ENCODE assay signal across 19 mouse cellular contexts in the genomic region with DNA sequence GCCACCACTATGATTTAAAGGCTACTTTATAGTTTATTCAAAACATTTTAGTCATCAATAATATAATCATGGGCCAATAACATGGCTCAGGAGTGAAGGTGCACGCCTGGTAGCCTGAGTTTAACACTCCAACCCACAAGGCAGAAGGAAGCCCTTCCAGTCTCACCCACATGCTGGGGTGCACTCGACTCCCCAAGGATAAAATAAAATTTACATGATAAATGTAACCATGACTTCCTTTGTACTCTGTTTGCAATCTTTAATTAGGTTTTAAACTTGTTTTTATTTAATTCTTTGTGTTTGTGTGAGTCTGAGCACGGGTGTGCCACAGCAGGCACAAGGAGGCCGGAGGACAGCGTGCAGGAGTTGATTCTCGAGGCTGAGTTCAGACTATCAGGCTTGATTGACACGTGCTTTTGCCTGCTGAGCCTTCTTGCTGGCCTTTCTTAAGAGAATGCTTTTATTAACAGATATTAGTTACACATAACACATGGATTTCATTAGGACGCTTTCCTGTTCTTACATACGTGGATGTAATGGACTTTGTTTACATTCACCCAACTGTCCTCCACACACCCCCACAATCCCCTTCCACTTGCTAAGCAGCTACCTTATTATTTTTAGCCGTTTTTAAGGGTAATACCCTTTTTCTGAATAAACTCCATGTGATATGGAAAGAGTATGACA. TPM values are rescaled to one million over a fixed set of nuclear protein-coding genes. Genes with fewer than 3 reads are reported as not detected.
DNase-seq lines count a peak whose midpoint lies in the region; ATAC-seq and TF ChIP-seq lines count a peak whose summit lies in the region.
"Had no signal": no experiment of that assay in that cellular context is flagged by ENCODE, and none has a peak within 500 bp of the region (broad histone marks: within the 10 kb centered on the region; RNA-seq: fewer than 3 reads in every experiment).

No protein-coding gene starts in this region.

- no peak overlapping the region for H3K4me2 ChIP-seq in forebrain, embryonic 11.5 days (ENCODE audit: low read depth, low read length, severe bottlenecking)
- H3K4me2 ChIP-seq in forebrain, embryonic 12.5 days = no peak overlapping the region
- H3K4me2 ChIP-seq in heart, embryonic 15.5 days = peak overlapping the region; percentile 40
- H3K4me2 ChIP-seq in midbrain, embryonic 12.5 days (replicated peaks) = no peak overlapping the region
- H3K4me2 ChIP-seq in midbrain, embryonic 16.5 days (ENCODE audit: low read length) = no peak overlapping the region

- no peak for TF ChIP-seq CTCF in lung, adult 2 months (IDR thresholded peaks at IDR 0.05; ENCODE audit: insufficient read depth, low read length)

- H3K36me3 ChIP-seq in forebrain, embryonic 11.5 days (ENCODE audit: control insufficient read depth, insufficient read depth, low read length) = no peaks in the 10 kb centered on the region
- H3K36me3 ChIP-seq in forebrain, embryonic 12.5 days (replicated peaks) = no peaks in the 10 kb centered on the region
- no peaks in the 10 kb centered on the region for H3K36me3 ChIP-seq in heart, embryonic 15.5 days
- H3K36me3 ChIP-seq in midbrain, embryonic 12.5 days = no peaks in the 10 kb centered on the region
- no peaks in the 10 kb centered on the region for H3K36me3 ChIP-seq in midbrain, embryonic 16.5 days (ENCODE audit: control insufficient read depth, insufficient read depth, low read length)
- peaks cover 24% of the 10 kb centered on the region for H3K36me3 ChIP-seq in embryonic facial prominence, embryonic 10.5 days (replicated peaks)

- no peak overlapping the region for H3K27ac ChIP-seq in forebrain, embryonic 11.5 days (ENCODE audit: low read depth, low read length)
- H3K27ac ChIP-seq in forebrain, embryonic 12.5 days = no peak overlapping the region
- peak overlapping the region; percentile 31; the same call in 1 of the 2 replicates for H3K27ac ChIP-seq in heart, embryonic 15.5 days
- no peak overlapping the region for H3K27ac ChIP-seq in midbrain, embryonic 12.5 days (replicated peaks)
- no peak overlapping the region for H3K27ac ChIP-seq in midbrain, embryonic 16.5 days (ENCODE audit: low read length)
- H3K27ac ChIP-seq in embryonic facial prominence, embryonic 10.5 days (replicated peaks) = no peak overlapping the region

- no peaks in the 10 kb centered on the region for H3K27me3 ChIP-seq in forebrain, embryonic 11.5 days (ENCODE audit: control insufficient read depth, insufficient read depth, low read length)
- no peaks in the 10 kb centered on the region for H3K27me3 ChIP-seq in forebrain, embryonic 12.5 days
- no peaks in the 10 kb centered on the region for H3K27me3 ChIP-seq in heart, embryonic 15.5 days
- H3K27me3 ChIP-seq in midbrain, embryonic 12.5 days = no peaks in the 10 kb centered on the region
- H3K27me3 ChIP-seq in midbrain, embryonic 16.5 days (ENCODE audit: control insufficient read depth, insufficient read depth, low read depth, low read length) = no peaks in the 10 kb centered on the region
- H3K27me3 ChIP-seq in embryonic facial prominence, embryonic 10.5 days (replicated peaks; ENCODE audit: low read depth, poor library complexity, severe bottlenecking) = no peaks in the 10 kb centered on the region

- H3K4me3 ChIP-seq in forebrain, embryonic 11.5 days (ENCODE audit: low read depth, low read length) = no peak overlapping the region
- no peak overlapping the region for H3K4me3 ChIP-seq in forebrain, embryonic 12.5 days (replicated peaks)
- H3K4me3 ChIP-seq in heart, embryonic 15.5 days = no peak overlapping the region
- no peak overlapping the region for H3K4me3 ChIP-seq in midbrain, embryonic 12.5 days
- no peak overlapping the region for H3K4me3 ChIP-seq in midbrain, embryonic 16.5 days (ENCODE audit: low read depth, low read length)
- H3K4me3 ChIP-seq in embryonic facial prominence, embryonic 10.5 days = no peak overlapping the region
- no peak overlapping the region for H3K4me3 ChIP-seq in lung, adult 2 months (replicated peaks; ENCODE audit: extremely low read depth, low read depth, low read length)

- TF ChIP-seq POLR2A in lung, adult 2 months (IDR thresholded peaks at IDR 0.05; ENCODE audit: borderline replicate concordance, extremely low read depth, low read depth, low read length) = no peak

- ATAC-seq in forebrain, embryonic 11.5 days (replicated peaks; ENCODE audit: low FRiP score) = no peak
- ATAC-seq in forebrain, embryonic 12.5 days (ENCODE audit: low FRiP score) = no peak
- ATAC-seq in heart, embryonic 15.5 days (replicated peaks; ENCODE audit: insufficient number of reproducible peaks, insufficient read depth, low FRiP score, low read depth) = no peak
- 0 out of 2 replicates have a peak, but pooled peaks have one; percentile 49 for ATAC-seq in midbrain, embryonic 12.5 days (ENCODE audit: low FRiP score, low read depth)
- no peak for ATAC-seq in midbrain, embryonic 16.5 days
- ATAC-seq: CD4-positive, CD25-positive, alpha-beta regulatory T cell, adult 4 months; forebrain, embryonic 14.5 days; hindbrain, embryonic 16.5 days had no signal

- H3K9me3 ChIP-seq in forebrain, embryonic 11.5 days (ENCODE audit: control insufficient read depth, low read length) = no peaks in the 10 kb centered on the region
- no peaks in the 10 kb centered on the region for H3K9me3 ChIP-seq in forebrain, embryonic 12.5 days
- H3K9me3 ChIP-seq in heart, embryonic 15.5 days (replicated peaks) = no peaks in the 10 kb centered on the region
- no peaks in the 10 kb centered on the region for H3K9me3 ChIP-seq in midbrain, embryonic 12.5 days
- no peaks in the 10 kb centered on the region for H3K9me3 ChIP-seq in midbrain, embryonic 16.5 days (replicated peaks; ENCODE audit: control insufficient read depth, low read length, poor library complexity, severe bottlenecking)
- H3K9me3 ChIP-seq in embryonic facial prominence, embryonic 10.5 days = no peaks in the 10 kb centered on the region

- 23% methylated on average over 10 of the region's 10 CpGs for WGBS in forebrain, embryonic 11.5 days
- 24% methylated on average over 10 of the region's 10 CpGs for WGBS in forebrain, embryonic 12.5 days
- WGBS in heart, embryonic 15.5 days = 57% methylated on average over 10 of the region's 10 CpGs
- WGBS in midbrain, embryonic 12.5 days = 21% methylated on average over 10 of the region's 10 CpGs
- WGBS in midbrain, embryonic 16.5 days = 27% methylated on average over 10 of the region's 10 CpGs
- 28% methylated on average over 10 of the region's 10 CpGs for WGBS in embryonic facial prominence, embryonic 10.5 days
- 70% methylated on average over 10 of the region's 10 CpGs for WGBS in lung, adult 2 months

- peaks cover 15% of the 10 kb centered on the region; the same call in 1 of the 2 replicates for H3K4me1 ChIP-seq in forebrain, embryonic 11.5 days (replicated peaks; ENCODE audit: control insufficient read depth, insufficient read depth, low read length)
- peaks cover 41% of the 10 kb centered on the region for H3K4me1 ChIP-seq in forebrain, embryonic 12.5 days
- H3K4me1 ChIP-seq in heart, embryonic 15.5 days (replicated peaks) = peaks cover 62% of the 10 kb centered on the region
- H3K4me1 ChIP-seq in midbrain, embryonic 12.5 days = peaks cover 42% of the 10 kb centered on the region
- peaks cover 7% of the 10 kb centered on the region; the same call in 1 of the 2 replicates for H3K4me1 ChIP-seq in midbrain, embryonic 16.5 days (ENCODE audit: control insufficient read depth, insufficient read depth, low read length)
- peaks cover 55% of the 10 kb centered on the region for H3K4me1 ChIP-seq in embryonic facial prominence, embryonic 10.5 days
- no peaks in the 10 kb centered on the region for H3K4me1 ChIP-seq in lung, adult 2 months (ENCODE audit: control insufficient read depth, insufficient read depth, low read length)

- H3K9ac ChIP-seq in forebrain, embryonic 11.5 days (ENCODE audit: low read length) = no peak overlapping the region
- H3K9ac ChIP-seq in forebrain, embryonic 12.5 days = no peak overlapping the region
- no peak overlapping the region for H3K9ac ChIP-seq in heart, embryonic 15.5 days
- H3K9ac ChIP-seq in midbrain, embryonic 12.5 days (replicated peaks) = no peak overlapping the region
- H3K9ac ChIP-seq in midbrain, embryonic 16.5 days (ENCODE audit: low read depth, low read length) = no peak overlapping the region

- peak; percentile 46 for DNase-seq in forebrain, embryonic 11.5 days (ENCODE audit: low spot score)
- DNase-seq in heart, postnatal 4 days = no peak
- peak; percentile 30 for DNase-seq in embryonic facial prominence, embryonic 10.5 days (ENCODE audit: low spot score)
- no peak for DNase-seq in lung, adult 2 months
- DNase-seq: adrenal gland, adult 8-10 months; cerebellum, adult 11 months; cerebellum, postnatal 10 days; gastrocnemius, postnatal 25 days; kidney, adult 11 months; kidney, postnatal 10 days; liver; right cerebral cortex, postnatal 25 days had no signal

RNA-seq across cellular contexts. Expression of a gene that starts 13.3 kb away (rescaled TPM):
- polyA plus RNA-seq in forebrain, embryonic 11.5 days (2014; fragmentation: Nextera tagmentation; extraction: Ambion mirVana) = 155 and 169 TPM in 2 replicates
- polyA plus RNA-seq in forebrain, embryonic 12.5 days (2016; fragmentation: Nextera tagmentation; extraction: Ambion mirVana) = 102 and 106 TPM in 2 replicates
- polyA plus RNA-seq in heart, embryonic 15.5 days (2015; fragmentation: Nextera tagmentation; extraction: Ambion mirVana) = 34.5 and 43.1 TPM in 2 replicates
- total RNA-seq in heart, postnatal 4 days (2021) = 10 to 100 TPM; 23.9 to 24.8 TPM
- 72.5 and 77.2 TPM in 2 replicates for polyA plus RNA-seq in midbrain, embryonic 12.5 days (2016; fragmentation: Nextera tagmentation; extraction: Ambion mirVana)
- 9.7 and 13.0 TPM in 2 replicates for polyA plus RNA-seq in midbrain, embryonic 16.5 days (2015; fragmentation: Nextera tagmentation; extraction: Ambion mirVana)
- 174 and 198 TPM in 2 replicates for polyA plus RNA-seq in embryonic facial prominence, embryonic 10.5 days (2016; fragmentation: Nextera tagmentation; extraction: Ambion mirVana)
- polyA plus RNA-seq in lung, adult 2 months (2012; rRNA removed) = 3.4 and 5.0 TPM in 2 replicates

Comparison
In these comparisons a context has a peak if more than half of its experiments do, and no peak if none do; other contexts are left out.
1. DNase-seq: peak in forebrain, embryonic 11.5 days (single experiment) and embryonic facial prominence, embryonic 10.5 days (single experiment); none in heart, postnatal 4 days (single experiment) and lung, adult 2 months (single experiment).